Mouse (Mus musculus) bone marrow macrophage, adult 2 months (primary cell): ENCODE data around the gene Etnk2.

Experiments
- CTCF ChIP-seq: IDR thresholded peaks from 2 replicates; pipeline ENCODE4 v1.5.1; 2012; ENCODE audit warnings: low read depth, mild to moderate bottlenecking, low read length, moderate library complexity
- POLR2A ChIP-seq: IDR thresholded peaks from 2 replicates; pipeline ENCODE4 v1.6.1; 2012; ENCODE audit warnings: mild to moderate bottlenecking, low read depth, low read length, borderline replicate concordance

DNA sequence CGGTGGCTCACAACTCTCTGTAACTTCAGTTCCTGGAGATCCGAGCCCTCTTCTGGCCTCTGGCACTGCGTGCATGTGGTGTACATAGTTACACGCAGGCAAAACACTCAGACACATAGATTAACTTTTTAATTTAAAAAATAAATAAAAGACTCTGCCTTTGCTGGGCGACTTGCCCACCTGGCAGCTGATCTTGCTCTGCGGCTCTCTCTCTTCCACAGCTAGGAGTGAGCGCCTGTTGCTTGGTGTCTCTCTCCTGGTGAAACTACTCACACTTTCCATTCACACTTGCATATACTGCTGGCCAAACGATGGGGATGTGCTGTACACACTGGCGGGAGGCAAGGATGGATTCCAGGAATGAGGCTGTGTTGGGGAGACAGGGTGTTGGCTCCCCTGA, 16.8 kb upstream of the Etnk2 start:
- TF ChIP-seq CTCF (no peak), POLR2A (no peak)
